Mouse (Mus musculus): ENCODE results near the gene Emg1. TPM values are rescaled to one million over a fixed set of nuclear protein-coding genes. Genes with fewer than 3 reads are reported as not detected.
A peak's percentile ranks its signal among the peaks of the same experiment; 100 is the strongest.
"Not testable (repeated sequence)": the region's sequence is repeated elsewhere in the genome, so short reads cannot be mapped to it uniquely, and the experiment has no call there.

Emg1 gene
- total and polyA plus RNA-seq, 3 experiments = 117 to 254 (median 228) TPM

GRCm38 (mm10) chr6:124683591-124684417, 28.2 kb downstream of the Emg1 start:
- TF ChIP-seq TAL1 (conservative IDR thresholded peaks at IDR 0.05; ENCODE audit: low read depth, low read length) = peak; percentile 46
- TF ChIP-seq CTCF (IDR thresholded peaks at IDR 0.05; ENCODE audit: low read depth, low read length) = no peak
- Histone ChIP-seq H3K9me3 (replicated peaks) (no peaks in the 10 kb centered on the region), H3K4me1 (ENCODE audit: insufficient read depth, low read depth, low read length) (peaks cover 82% of the 10 kb centered on the region), H3K27me3 (ENCODE audit: insufficient read depth, low read length) (no peaks in the 10 kb centered on the region), H3K36me3 (replicated peaks) (peaks cover 53% of the 10 kb centered on the region), H3K4me3 (ENCODE audit: low read depth, low read length) (peak overlapping the region; percentile 23; the same call in 1 of the 2 replicates)
- ATAC-seq (ENCODE audit: extremely low read depth, insufficient number of reproducible peaks, low FRiP score, poor library complexity, severe bottlenecking) (peak; percentile 71), DNase-seq (ENCODE audit: low spot score) (peak; percentile 25)

GRCm38 (mm10) chr6:124682291-124682690, 29.7 kb downstream of the Emg1 start:
- Histone ChIP-seq H3K4me1 (ENCODE audit: insufficient read depth, low read depth, low read length) (peaks cover 77% of the 10 kb centered on the region), H3K36me3 (replicated peaks) (peaks cover 55% of the 10 kb centered on the region)
- not testable (repeated sequence) for H3K4me3 ChIP-seq (ENCODE audit: low read depth, low read length); DNase-seq (ENCODE audit: low spot score); ATAC-seq (ENCODE audit: extremely low read depth, insufficient number of reproducible peaks, low FRiP score, poor library complexity, severe bottlenecking); H3K27me3 ChIP-seq (ENCODE audit: insufficient read depth, low read length); H3K9me3 ChIP-seq (replicated peaks)

- Histone ChIP-seq H3K27me3 (ENCODE audit: insufficient read depth, low read length) (no peaks in the 10 kb centered on the region), H3K36me3 (replicated peaks) (peaks cover 75% of the 10 kb centered on the region), H3K4me3 (ENCODE audit: low read depth, low read length) (no peak overlapping the region), H3K9me3 (replicated peaks) (no peaks in the 10 kb centered on the region), H3K4me1 (ENCODE audit: insufficient read depth, low read depth, low read length) (peaks cover 71% of the 10 kb centered on the region)
- TF ChIP-seq TAL1 (conservative IDR thresholded peaks at IDR 0.05; ENCODE audit: low read depth, low read length) (no peak), GATA1 (IDR thresholded peaks at IDR 0.05; ENCODE audit: borderline replicate concordance, low read length) (no peak), CTCF (IDR thresholded peaks at IDR 0.05; ENCODE audit: low read depth, low read length) (no peak), GATA2 (IDR thresholded peaks at IDR 0.05; ENCODE audit: borderline replicate concordance, low read depth, low read length) (no peak), POLR2AphosphoS5 (IDR thresholded peaks at IDR 0.05; ENCODE audit: insufficient replicate concordance, low read depth, low read length) (no peak)
- no peak for DNase-seq (ENCODE audit: low spot score)
- ATAC-seq (ENCODE audit: extremely low read depth, insufficient number of reproducible peaks, low FRiP score, poor library complexity, severe bottlenecking) = no peak
These were observed 32.5 kb downstream of the Emg1 start for GRCm38 (mm10) chr6:124679486-124679885.

GRCm38 (mm10) chr6:124678769-124679168, 33.2 kb downstream of the Emg1 start:
- TF ChIP-seq TAL1 (conservative IDR thresholded peaks at IDR 0.05; ENCODE audit: low read depth, low read length) = no peak
- TF ChIP-seq GATA2 (IDR thresholded peaks at IDR 0.05; ENCODE audit: borderline replicate concordance, low read depth, low read length) = no peak
- TF ChIP-seq CTCF (IDR thresholded peaks at IDR 0.05; ENCODE audit: low read depth, low read length) = no peak
- TF ChIP-seq POLR2AphosphoS5 (IDR thresholded peaks at IDR 0.05; ENCODE audit: insufficient replicate concordance, low read depth, low read length) = no peak
- no peak for TF ChIP-seq GATA1 (IDR thresholded peaks at IDR 0.05; ENCODE audit: borderline replicate concordance, low read length)
- H3K4me3 ChIP-seq (ENCODE audit: low read depth, low read length) = no peak overlapping the region
- H3K4me1 ChIP-seq (ENCODE audit: insufficient read depth, low read depth, low read length) = peaks cover 71% of the 10 kb centered on the region
- no peaks in the 10 kb centered on the region for H3K9me3 ChIP-seq (replicated peaks)
- H3K27me3 ChIP-seq (ENCODE audit: insufficient read depth, low read length) = no peaks in the 10 kb centered on the region
- no peak for DNase-seq (ENCODE audit: low spot score)
- H3K36me3 ChIP-seq (replicated peaks) = peaks cover 82% of the 10 kb centered on the region
- ATAC-seq (ENCODE audit: extremely low read depth, insufficient number of reproducible peaks, low FRiP score, poor library complexity, severe bottlenecking) = no peak

- TF ChIP-seq GATA1 (IDR thresholded peaks at IDR 0.05; ENCODE audit: borderline replicate concordance, low read length) (no peak), CTCF (IDR thresholded peaks at IDR 0.05; ENCODE audit: low read depth, low read length) (no peak), POLR2AphosphoS5 (IDR thresholded peaks at IDR 0.05; ENCODE audit: insufficient replicate concordance, low read depth, low read length) (no peak), TAL1 (conservative IDR thresholded peaks at IDR 0.05; ENCODE audit: low read depth, low read length) (no peak), GATA2 (IDR thresholded peaks at IDR 0.05; ENCODE audit: borderline replicate concordance, low read depth, low read length) (no peak)
- Histone ChIP-seq H3K4me3 (ENCODE audit: low read depth, low read length) (no peak overlapping the region), H3K27me3 (ENCODE audit: insufficient read depth, low read length) (no peaks in the 10 kb centered on the region), H3K9me3 (replicated peaks) (no peaks in the 10 kb centered on the region), H3K36me3 (replicated peaks) (peaks cover 98% of the 10 kb centered on the region), H3K4me1 (ENCODE audit: insufficient read depth, low read depth, low read length) (peaks cover 70% of the 10 kb centered on the region)
- DNase-seq (ENCODE audit: low spot score) (no peak), ATAC-seq (ENCODE audit: extremely low read depth, insufficient number of reproducible peaks, low FRiP score, poor library complexity, severe bottlenecking) (no peak)
These were observed 35.8 kb downstream of the Emg1 start for GRCm38 (mm10) chr6:124676171-124676570.

- H3K9me3 ChIP-seq (replicated peaks) = no peaks in the 10 kb centered on the region
- H3K4me3 ChIP-seq (ENCODE audit: low read depth, low read length) = no peak overlapping the region
- peaks cover 80% of the 10 kb centered on the region for H3K4me1 ChIP-seq (ENCODE audit: insufficient read depth, low read depth, low read length)
- no peaks in the 10 kb centered on the region for H3K27me3 ChIP-seq (ENCODE audit: insufficient read depth, low read length)
- no peak for ATAC-seq (ENCODE audit: extremely low read depth, insufficient number of reproducible peaks, low FRiP score, poor library complexity, severe bottlenecking)
- TF ChIP-seq GATA2 (IDR thresholded peaks at IDR 0.05; ENCODE audit: borderline replicate concordance, low read depth, low read length) = no peak
- no peak for TF ChIP-seq TAL1 (conservative IDR thresholded peaks at IDR 0.05; ENCODE audit: low read depth, low read length)
- no peak for TF ChIP-seq GATA1 (IDR thresholded peaks at IDR 0.05; ENCODE audit: borderline replicate concordance, low read length)
- TF ChIP-seq POLR2AphosphoS5 (IDR thresholded peaks at IDR 0.05; ENCODE audit: insufficient replicate concordance, low read depth, low read length) = no peak
- no peak for TF ChIP-seq CTCF (IDR thresholded peaks at IDR 0.05; ENCODE audit: low read depth, low read length)
- H3K36me3 ChIP-seq (replicated peaks) = peaks cover 98% of the 10 kb centered on the region
- DNase-seq (ENCODE audit: low spot score) = no peak
These were observed 37.4 kb downstream of the Emg1 start for GRCm38 (mm10) chr6:124674591-124674990.
